Mouse (Mus musculus) stomach, postnatal 0 days (tissue): ENCODE data around the gene Ankrd44.

ENCODE experiments used
- CTCF ChIP-seq: IDR thresholded peaks from 2 replicates; pipeline ENCODE4 v1.5.1; 2016; ENCODE audit warnings: antibody characterized with exemption, low read depth, mild to moderate bottlenecking, moderate library complexity
- EP300 ChIP-seq: optimal IDR thresholded peaks from 2 replicates; pipeline ENCODE3; 2016; ENCODE audit warnings: antibody characterized with exemption

DNA sequence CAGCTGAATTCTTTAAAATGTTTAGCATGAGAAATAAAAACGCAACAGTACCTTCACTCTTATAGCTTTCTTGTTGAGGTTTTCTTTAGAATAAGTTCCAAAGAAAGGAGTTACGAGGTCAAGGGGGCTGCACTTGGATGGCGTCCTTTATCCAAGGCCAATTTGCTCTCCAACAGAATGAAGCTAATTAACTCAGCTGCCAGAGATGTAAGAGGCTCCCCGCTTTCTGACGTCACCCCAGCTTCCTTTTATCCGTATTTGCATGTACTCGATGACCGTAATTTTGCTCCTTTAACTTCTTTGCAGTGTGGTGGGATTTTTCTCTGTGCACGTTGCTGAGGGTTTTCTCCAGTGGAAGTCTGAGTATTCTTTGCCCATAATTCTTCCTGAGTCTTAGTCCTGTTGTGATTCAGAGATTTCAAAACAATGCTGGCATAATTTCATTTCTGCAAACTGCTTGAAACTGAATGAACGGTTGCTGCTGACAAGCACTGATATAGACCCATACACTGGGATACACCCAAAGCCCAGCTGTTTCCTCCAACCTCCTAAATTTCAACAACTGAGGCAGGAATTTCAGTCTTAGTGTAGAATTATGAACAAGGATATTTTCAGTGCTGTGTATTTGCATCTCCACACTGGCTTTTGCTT, 48.6 kb downstream of the Ankrd44 start:
- TF ChIP-seq CTCF (no peak), EP300 (no peak)
